Mouse (Mus musculus) hindbrain, embryonic 15.5 days (tissue): ENCODE data around the gene Col20a1. TPM values are rescaled to one million over a fixed set of nuclear protein-coding genes. Genes with fewer than 3 reads are reported as not detected.

Experiments used
- ATAC-seq: fragments of 200-750 bp; cut with Nextera tagmentation; 2 replicates; pipeline ENCODE4 v1.8.0; 2017; ENCODE audit warnings: low read depth, moderate number of reproducible peaks, moderate TSS enrichment; ENCODE audit not compliant: low FRiP score
- H3K27ac ChIP-seq: fragments of 300-500 bp; sonication (generic); replicated peaks from 2 replicates; pipeline ENCODE4 v1.5.1; 2015; ENCODE audit warnings: mild to moderate bottlenecking, inconsistent platforms
- H3K27me3 ChIP-seq: fragments of 300-500 bp; sonication (generic); 2 replicates; pipeline ENCODE4 v1.6.1; 2015; ENCODE audit warnings: control low read depth, inconsistent platforms
- H3K36me3 ChIP-seq: fragments of 300-500 bp; sonication (generic); 2 replicates; pipeline ENCODE4 v1.6.1; 2015; ENCODE audit warnings: control low read depth, inconsistent platforms
- H3K4me1 ChIP-seq: fragments of 300-500 bp; sonication (generic); replicated peaks from 2 replicates; pipeline ENCODE4 v1.6.1; 2015; ENCODE audit warnings: control low read depth, inconsistent platforms
- H3K4me2 ChIP-seq: fragments of 300-500 bp; sonication (generic); 2 replicates; pipeline ENCODE4 v1.6.1; 2015; ENCODE audit warnings: moderate library complexity, mild to moderate bottlenecking, inconsistent platforms
- H3K4me3 ChIP-seq: fragments of 300-500 bp; sonication (generic); 2 replicates; pipeline ENCODE4 v1.5.1; 2015; ENCODE audit warnings: mild to moderate bottlenecking, inconsistent platforms
- H3K9ac ChIP-seq: fragments of 300-500 bp; sonication (generic); 2 replicates; pipeline ENCODE4 v1.6.1; 2015; ENCODE audit warnings: inconsistent platforms
- H3K9me3 ChIP-seq: fragments of 300-500 bp; sonication (generic); 2 replicates; pipeline ENCODE4 v1.6.1; 2016; ENCODE audit warnings: control low read depth, inconsistent platforms
- WGBS: fragments of 180-500 bp; shearing (Covaris S2); methylation state at CpG from one replicate; pipeline ENCODE4 v1.1.7; 2015; 5-methylcytosine and 5-hydroxymethylcytosine counted together
- polyA plus RNA-seq: library from polyadenylated mRNA; unstranded; fragments of >200 nt; fragmentation: Nextera tagmentation; extraction: Ambion mirVana; gene quantifications from 2 replicates; pipeline ENCODE4 v1.2.1, GENCODE M21; 2015

The Col20a1 gene
- polyA plus RNA-seq, 1 experiment from 2014 or later = 0.19 TPM

DNA sequence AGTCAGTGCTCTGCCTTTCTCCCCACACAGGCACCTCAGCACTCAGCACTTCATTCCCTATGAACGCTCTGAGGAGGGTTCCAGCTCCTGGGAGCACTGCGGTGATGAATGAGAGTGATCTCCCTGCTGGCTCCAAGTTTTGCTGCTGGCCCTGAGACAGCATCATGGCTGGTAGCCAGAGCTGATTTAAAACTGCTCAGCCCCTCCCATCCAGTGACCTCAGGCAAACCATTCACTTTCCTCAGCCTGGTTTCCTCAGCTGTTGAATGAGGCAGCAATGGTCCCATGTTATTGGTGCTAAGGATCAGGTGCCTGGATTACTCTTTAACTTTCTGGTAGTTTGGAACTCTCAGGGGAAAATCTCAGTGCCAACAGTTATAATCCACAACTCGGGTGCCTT lies 57.1 kb downstream of the Col20a1 start, which contains the start of gene Chrna4:
Gene Chrna4 (minus strand): TSS at position 110 of the 400 bp plus-strand sequence.
- 21% methylated on average over 3 of the region's 3 CpGs for WGBS
- no peaks in the 10 kb centered on the region for H3K9me3 ChIP-seq
- H3K4me3 ChIP-seq = no peak within 1 kb of the TSS
- ATAC-seq = no peak
- no peak within 1 kb of the TSS for H3K9ac ChIP-seq
- H3K27me3 ChIP-seq = no peaks in the 10 kb centered on the region
- H3K4me1 ChIP-seq = peaks cover 38% of the 10 kb centered on the region
- no peak within 1 kb of the TSS for H3K4me2 ChIP-seq
- H3K27ac ChIP-seq = peak within 1 kb of the TSS; percentile 6
- no peaks in the 10 kb centered on the region for H3K36me3 ChIP-seq

DNA sequence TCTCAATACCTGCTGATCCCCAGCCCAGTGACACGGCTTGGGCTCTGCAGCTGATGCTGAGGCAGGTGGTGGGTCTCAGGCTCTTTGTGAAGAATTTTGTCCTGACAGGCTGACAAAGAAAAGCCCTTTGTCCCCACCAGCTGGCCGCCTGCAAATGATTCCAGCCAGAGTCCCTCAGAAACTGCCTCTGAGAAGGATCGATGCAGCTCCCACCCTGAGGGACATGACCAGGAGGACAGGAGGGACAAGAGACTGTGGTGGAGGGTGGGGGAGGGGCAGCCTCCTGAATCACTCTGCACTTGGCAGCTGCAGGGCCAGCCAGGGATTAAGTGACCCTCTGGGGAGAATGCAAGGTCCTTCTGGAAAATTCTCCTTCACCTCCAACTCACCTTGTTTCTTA lies 57.7 kb downstream of the Col20a1 start:
- Histone ChIP-seq H3K9me3 (no peaks in the 10 kb centered on the region), H3K4me2 (no peak overlapping the region), H3K4me3 (no peak overlapping the region), H3K9ac (no peak overlapping the region), H3K27me3 (no peaks in the 10 kb centered on the region), H3K36me3 (no peaks in the 10 kb centered on the region), H3K4me1 (peaks cover 37% of the 10 kb centered on the region), H3K27ac (no peak overlapping the region)
- 10% methylated on average over 3 of the region's 3 CpGs for WGBS
- no peak for ATAC-seq

DNA sequence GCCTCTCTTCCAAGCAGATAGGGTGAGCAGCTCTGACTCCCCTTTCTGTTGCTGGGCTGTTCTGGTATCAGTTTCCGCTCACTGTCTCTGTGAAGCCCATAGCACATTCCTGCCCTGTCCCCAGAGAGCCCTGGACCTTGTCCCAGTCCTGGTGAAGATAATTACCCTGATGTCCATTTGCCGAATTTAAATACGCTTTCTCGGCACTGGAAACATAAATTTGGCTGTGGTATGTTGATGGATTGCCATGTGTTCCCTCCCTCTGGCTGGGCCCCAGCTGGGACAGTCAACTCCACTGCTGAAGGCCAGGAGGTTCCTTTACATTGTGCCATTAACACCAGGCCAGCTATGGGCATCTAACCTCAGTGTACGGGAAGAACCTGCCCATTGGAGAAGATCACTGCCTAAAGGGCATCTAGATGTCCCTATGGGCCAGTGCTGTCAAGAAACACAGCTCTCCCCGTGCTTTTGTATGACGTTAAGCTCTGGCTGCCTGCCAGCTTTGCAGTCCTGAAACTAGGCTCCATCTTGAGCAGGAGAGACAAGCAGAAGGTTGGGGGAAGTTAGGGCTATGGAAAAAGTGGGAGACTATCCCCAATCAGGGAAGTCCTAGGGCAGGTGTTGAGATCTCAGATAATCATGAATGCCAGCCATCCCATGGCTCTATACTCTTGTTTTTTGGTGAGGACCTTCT lies 62.1 kb downstream of the Col20a1 start:
- peaks cover 8% of the 10 kb centered on the region for H3K4me1 ChIP-seq
- no peak overlapping the region for H3K27ac ChIP-seq
- H3K4me3 ChIP-seq = no peak overlapping the region
- no peaks in the 10 kb centered on the region for H3K27me3 ChIP-seq
- no peak overlapping the region for H3K4me2 ChIP-seq
- H3K9ac ChIP-seq = no peak overlapping the region
- no peak for ATAC-seq
- no peaks in the 10 kb centered on the region for H3K36me3 ChIP-seq
- WGBS = 32% methylated on average over 7 of the region's 7 CpGs
- H3K9me3 ChIP-seq = no peaks in the 10 kb centered on the region

DNA sequence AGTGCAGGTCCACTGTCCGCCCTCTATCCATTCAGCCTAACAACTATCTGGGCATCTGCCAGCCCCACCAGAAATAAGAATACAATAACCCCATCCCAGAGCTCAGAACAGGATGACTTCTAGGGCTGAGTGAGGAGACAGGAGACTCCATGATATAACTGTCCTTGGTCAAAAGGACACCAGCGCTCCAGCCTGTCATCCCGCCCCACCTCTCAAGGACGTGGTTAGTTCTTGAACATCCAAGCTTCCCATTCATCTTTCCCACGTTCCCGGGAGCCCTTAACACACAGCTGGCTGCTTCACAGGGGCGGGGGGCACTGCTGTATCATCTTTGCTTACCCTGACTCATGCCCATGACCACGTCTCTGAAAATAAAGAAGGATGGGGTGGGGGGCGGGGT lies 62.7 kb downstream of the Col20a1 start:
- Histone ChIP-seq H3K27ac (no peak overlapping the region), H3K36me3 (no peaks in the 10 kb centered on the region), H3K4me1 (peaks cover 3% of the 10 kb centered on the region), H3K4me3 (no peak overlapping the region), H3K27me3 (no peaks in the 10 kb centered on the region), H3K4me2 (no peak overlapping the region), H3K9ac (no peak overlapping the region), H3K9me3 (no peaks in the 10 kb centered on the region)
- 78% methylated on average over 9 of the region's 9 CpGs for WGBS
- ATAC-seq = no peak

DNA sequence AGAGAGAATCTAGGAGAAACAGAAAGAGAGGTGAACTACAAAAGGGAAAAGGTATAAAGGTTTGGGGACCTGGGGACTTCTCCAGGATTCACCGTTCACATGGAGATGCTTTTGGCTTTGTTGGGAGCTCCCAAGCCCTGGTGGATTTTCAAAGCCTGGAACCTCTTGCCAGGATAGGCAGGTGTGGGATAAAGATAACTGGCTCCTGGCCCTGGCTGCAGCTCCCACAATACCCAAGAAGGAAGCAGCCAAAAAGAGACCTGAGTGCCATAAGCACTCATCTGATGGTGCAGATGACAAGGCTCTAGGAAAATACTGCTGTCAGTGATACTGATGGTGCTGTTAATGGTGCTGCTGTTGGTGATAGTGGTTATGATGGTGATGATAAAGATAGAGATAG lies 65.8 kb downstream of the Col20a1 start:
- Histone ChIP-seq H3K4me1 (peaks cover 10% of the 10 kb centered on the region), H3K4me3 (no peak overlapping the region), H3K9ac (no peak overlapping the region), H3K36me3 (no peaks in the 10 kb centered on the region), H3K27me3 (no peaks in the 10 kb centered on the region), H3K27ac (no peak overlapping the region), H3K9me3 (no peaks in the 10 kb centered on the region), H3K4me2 (no peak overlapping the region)
- 75% methylated on average over 1 of the region's 1 CpGs for WGBS
- ATAC-seq = no peak

DNA sequence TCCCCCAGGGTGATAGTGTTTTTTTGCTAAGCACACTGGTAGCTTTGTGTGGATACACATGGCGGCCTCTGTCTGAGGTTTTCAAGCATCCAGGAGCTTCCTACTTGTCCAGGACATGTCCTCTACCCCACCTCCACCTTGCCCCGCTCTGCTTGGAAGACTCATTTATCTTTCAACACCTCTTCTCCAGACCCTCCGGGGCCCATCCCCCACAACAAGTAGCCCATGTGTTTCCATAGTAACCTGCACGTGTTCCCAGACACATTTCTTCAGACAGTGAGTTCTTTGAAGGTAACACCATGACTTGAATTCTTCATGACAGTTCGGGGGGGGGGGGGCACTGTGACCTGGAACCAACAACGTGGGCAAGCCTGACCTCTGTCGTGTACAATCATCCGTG lies 71.0 kb downstream of the Col20a1 start:
- Histone ChIP-seq H3K27ac (no peak overlapping the region), H3K4me3 (no peak overlapping the region), H3K4me1 (peaks cover 23% of the 10 kb centered on the region), H3K36me3 (no peaks in the 10 kb centered on the region), H3K9me3 (no peaks in the 10 kb centered on the region), H3K4me2 (no peak overlapping the region), H3K27me3 (no peaks in the 10 kb centered on the region), H3K9ac (no peak overlapping the region)
- WGBS = 29% methylated on average over 8 of the region's 8 CpGs
- peak; percentile 63; the same call in 1 of the 2 replicates for ATAC-seq

DNA sequence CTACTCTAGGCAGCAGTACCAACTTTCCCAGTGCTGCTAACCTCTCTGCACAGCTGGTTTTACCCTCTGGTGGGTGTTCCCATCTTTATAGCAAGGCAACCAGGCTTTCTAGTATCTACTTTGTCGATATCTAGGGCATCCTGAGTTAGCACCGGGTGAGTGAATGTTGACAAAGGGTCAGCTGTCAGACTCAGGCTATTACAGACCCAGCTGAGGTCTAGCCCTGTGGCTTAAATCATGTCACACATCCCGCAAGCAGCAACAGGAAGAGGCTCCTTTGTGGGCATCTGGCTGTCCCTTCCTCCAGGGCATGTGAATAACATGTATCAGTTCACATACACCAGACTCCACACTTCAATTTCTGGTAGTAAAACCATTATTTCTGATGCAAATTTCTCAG lies 71.9 kb downstream of the Col20a1 start:
- peaks cover 23% of the 10 kb centered on the region for H3K4me1 ChIP-seq
- WGBS = 33% methylated on average over 3 of the region's 3 CpGs
- H3K9ac ChIP-seq = no peak overlapping the region
- no peaks in the 10 kb centered on the region for H3K36me3 ChIP-seq
- no peaks in the 10 kb centered on the region for H3K9me3 ChIP-seq
- no peak overlapping the region for H3K27ac ChIP-seq
- no peak for ATAC-seq
- H3K27me3 ChIP-seq = no peaks in the 10 kb centered on the region
- no peak overlapping the region for H3K4me3 ChIP-seq
- H3K4me2 ChIP-seq = no peak overlapping the region

DNA sequence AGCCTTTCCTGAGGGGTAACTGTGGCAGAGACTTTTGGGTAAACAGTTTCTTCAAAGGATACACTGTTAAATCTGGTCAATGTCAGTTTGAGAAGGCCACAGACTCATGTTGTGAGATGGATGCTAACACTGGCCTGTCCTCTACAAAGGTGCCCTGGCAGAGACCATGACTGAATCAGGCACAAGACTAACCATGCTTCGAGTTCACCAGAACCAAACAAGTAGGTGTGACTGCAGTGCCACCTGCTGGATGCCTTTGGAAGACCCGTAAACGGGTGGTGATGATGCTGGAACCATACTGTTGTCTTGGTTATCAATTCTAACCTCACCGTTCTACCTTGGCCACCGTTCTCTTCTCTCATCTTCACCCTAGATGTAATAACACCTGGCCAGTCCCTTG lies 73.8 kb downstream of the Col20a1 start:
- peaks cover 23% of the 10 kb centered on the region for H3K4me1 ChIP-seq
- H3K36me3 ChIP-seq = no peaks in the 10 kb centered on the region
- H3K9ac ChIP-seq = no peak overlapping the region
- H3K27me3 ChIP-seq = no peaks in the 10 kb centered on the region
- H3K4me2 ChIP-seq = no peak overlapping the region
- H3K4me3 ChIP-seq = no peak overlapping the region
- WGBS = 15% methylated on average over 5 of the region's 5 CpGs
- H3K27ac ChIP-seq = no peak overlapping the region
- H3K9me3 ChIP-seq = no peaks in the 10 kb centered on the region
- peak; percentile 73; the same call in 1 of the 2 replicates for ATAC-seq

DNA sequence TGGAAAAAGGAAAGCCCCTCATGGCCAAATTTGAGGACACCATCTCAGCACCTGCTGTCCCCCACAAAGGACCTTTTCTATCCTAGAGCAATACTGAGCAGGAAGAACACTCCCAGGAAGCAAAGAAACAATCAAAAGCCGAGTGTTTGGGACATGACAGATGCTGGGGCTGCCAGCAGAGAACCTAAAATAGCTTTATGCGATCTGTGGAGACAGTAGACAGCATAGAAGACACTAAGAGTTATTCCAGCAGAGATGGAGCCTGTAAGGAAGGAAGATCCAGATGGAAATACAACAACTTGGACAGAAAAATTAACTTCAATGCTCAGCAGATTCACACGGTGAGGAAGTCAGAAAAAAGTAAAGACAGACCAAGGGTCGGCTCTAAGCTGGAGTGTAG lies 79.5 kb downstream of the Col20a1 start:
- Histone ChIP-seq H3K27ac (no peak overlapping the region), H3K27me3 (no peaks in the 10 kb centered on the region), H3K9ac (no peak overlapping the region), H3K4me1 (no peaks in the 10 kb centered on the region), H3K9me3 (no peaks in the 10 kb centered on the region), H3K4me2 (no peak overlapping the region), H3K36me3 (no peaks in the 10 kb centered on the region), H3K4me3 (no peak overlapping the region)
- 62% methylated on average over 4 of the region's 4 CpGs for WGBS
- no peak for ATAC-seq

Other genes starting within 250 kb of the Col20a1 start
- 0.73 and 5.2 TPM in 2 replicates for gene Bhlhe23, start 209.6 kb upstream of the Col20a1 start, polyA plus RNA-seq
- gene Ythdf1, start 65.6 kb upstream of the Col20a1 start, polyA plus RNA-seq = 50.1 and 54.9 TPM in 2 replicates
- 0.18 and 0.31 TPM in 2 replicates for gene Birc7, start 57.5 kb upstream of the Col20a1 start, polyA plus RNA-seq
- 95.5 and 106 TPM in 2 replicates for gene Nkain4, start 31.8 kb upstream of the Col20a1 start, polyA plus RNA-seq
- gene Arfgap1, start 19.3 kb upstream of the Col20a1 start, polyA plus RNA-seq = 114 and 119 TPM in 2 replicates
- gene Chrna4, start 57.0 kb downstream of the Col20a1 start, polyA plus RNA-seq = 40.7 and 42.0 TPM in 2 replicates
- gene Kcnq2, start 148.8 kb downstream of the Col20a1 start, polyA plus RNA-seq = 45.8 and 50.4 TPM in 2 replicates
- gene Eef1a2, start 170.5 kb downstream of the Col20a1 start, polyA plus RNA-seq = 13.5 and 14.5 TPM in 2 replicates
- 398 and 410 TPM in 2 replicates for gene Ppdpf, start 200.7 kb downstream of the Col20a1 start, polyA plus RNA-seq
- gene Ptk6, start 216.3 kb downstream of the Col20a1 start, polyA plus RNA-seq = not detected in 2 replicates
- gene Srms, start 226.7 kb downstream of the Col20a1 start, polyA plus RNA-seq = 0.18 and 0.20 TPM in 2 replicates
- 0.14 and 0.26 TPM in 2 replicates for gene Fndc11, start 233.5 kb downstream of the Col20a1 start, polyA plus RNA-seq